Mouse (Mus musculus): ENCODE measurements around the gene Grm3. TPM values are rescaled to one million over a fixed set of nuclear protein-coding genes. Genes with fewer than 3 reads are reported as not detected.

The Grm3 gene
- polyA plus RNA-seq, 1 experiment from 2014 or later: 0.12 TPM

GRCm38 (mm10) chr5:9449570-9449969, 275.4 kb downstream of the Grm3 start:
- H3K27ac ChIP-seq: no peak overlapping the region
- H3K4me3 ChIP-seq: no peak overlapping the region
- no peaks in the 10 kb centered on the region for H3K27me3 ChIP-seq
- no peaks in the 10 kb centered on the region for H3K4me1 ChIP-seq
- H3K9me3 ChIP-seq: no peaks in the 10 kb centered on the region
- H3K4me2 ChIP-seq: no peak overlapping the region
- H3K36me3 ChIP-seq: no peaks in the 10 kb centered on the region
- no peak for ATAC-seq (ENCODE audit: borderline replicate concordance, extremely low read depth, low FRiP score, low TSS enrichment)
- WGBS: 61% methylated on average over 5 of the region's 5 CpGs
- no peak overlapping the region for H3K9ac ChIP-seq

- no peak for ATAC-seq (ENCODE audit: borderline replicate concordance, extremely low read depth, low FRiP score, low TSS enrichment)
- H3K4me1 ChIP-seq: no peaks in the 10 kb centered on the region
- no peak overlapping the region for H3K9ac ChIP-seq
- 89% methylated on average over 6 of the region's 6 CpGs for WGBS
- no peaks in the 10 kb centered on the region for H3K9me3 ChIP-seq
- H3K36me3 ChIP-seq: no peaks in the 10 kb centered on the region
- H3K4me2 ChIP-seq: no peak overlapping the region
- no peak overlapping the region for H3K27ac ChIP-seq
- H3K27me3 ChIP-seq: no peaks in the 10 kb centered on the region
- H3K4me3 ChIP-seq: no peak overlapping the region
Observed at GRCm38 (mm10) chr5:9448931-9449330, 276.0 kb downstream of the Grm3 start.

GRCm38 (mm10) chr5:9446146-9446545, 278.8 kb downstream of the Grm3 start:
- Histone ChIP-seq H3K27ac (no peak overlapping the region), H3K27me3 (no peaks in the 10 kb centered on the region), H3K9ac (no peak overlapping the region), H3K4me1 (no peaks in the 10 kb centered on the region), H3K4me2 (no peak overlapping the region), H3K36me3 (no peaks in the 10 kb centered on the region), H3K9me3 (no peaks in the 10 kb centered on the region), H3K4me3 (no peak overlapping the region)
- WGBS: 0% methylated on average over 1 of the region's 1 CpGs
- no peak for ATAC-seq (ENCODE audit: borderline replicate concordance, extremely low read depth, low FRiP score, low TSS enrichment)
